Mouse (Mus musculus) small intestine, adult 2 months (tissue): ENCODE data around the gene Pfn4.

Experiments used
- CTCF ChIP-seq: fragments of 200-500 bp; IDR thresholded peaks from 2 replicates; pipeline ENCODE4 v1.5.1; 2012; ENCODE audit warnings: low read depth, mild to moderate bottlenecking, control low read depth, inconsistent platforms, low read length, moderate library complexity, mixed read lengths; ENCODE audit not compliant: insufficient replicate concordance, insufficient read length; ENCODE audit errors: extremely low read depth
- POLR2A ChIP-seq: fragments of 200-500 bp; IDR thresholded peaks from 2 replicates; pipeline ENCODE4 v1.6.1; 2012; ENCODE audit warnings: low read depth, mild to moderate bottlenecking, control low read depth, inconsistent platforms, low read length, moderate library complexity

- TF ChIP-seq POLR2A (no peak), CTCF (no peak)
Measured at GRCm38 (mm10) chr12:4816680-4817360, 48.0 kb downstream of the Pfn4 start.
